Mouse (Mus musculus): Measurements from ENCODE around the gene Zfp319.

- no peak for TF ChIP-seq EP300 (IDR thresholded peaks at IDR 0.05; ENCODE audit: low read depth)
- TF ChIP-seq CTCF (IDR thresholded peaks at IDR 0.05; ENCODE audit: low read depth) = no peak
Measured at GRCm38 (mm10) chr8:95315350-95315749, 16.4 kb downstream of the Zfp319 start.
